Mouse (Mus musculus) liver, embryonic 14.5 days (tissue): ENCODE results near the gene AW551984.

Experiments
- CTCF ChIP-seq: IDR thresholded peaks from 2 replicates; pipeline ENCODE4 v1.5.1; 2016; ENCODE audit warnings: antibody characterized with exemption, low read depth, control low read depth
- EP300 ChIP-seq: IDR thresholded peaks from 2 replicates; pipeline ENCODE4 v1.6.1; 2016; ENCODE audit warnings: antibody characterized with exemption, low read depth

DNA sequence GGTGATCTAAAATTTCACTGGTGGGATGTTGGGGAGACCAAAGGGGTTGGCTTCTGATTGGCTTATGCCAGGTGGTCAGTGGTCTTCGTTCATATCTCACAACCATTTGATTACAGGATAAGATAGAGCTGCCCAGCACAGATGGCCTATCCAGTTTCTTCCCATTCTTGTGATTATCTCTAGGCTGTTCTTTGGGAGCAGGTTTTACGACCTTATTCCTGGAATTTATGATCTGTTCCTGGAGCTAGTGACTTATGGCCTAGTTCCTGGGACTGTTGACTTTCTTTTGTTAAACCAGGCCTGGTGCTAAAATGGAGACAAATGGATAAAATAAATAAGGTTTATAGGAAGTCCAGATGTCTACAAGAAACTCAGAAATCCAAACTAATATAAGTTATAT lies 20.5 kb upstream of the AW551984 start:
- TF ChIP-seq CTCF (no peak), EP300 (no peak)
